Mouse (Mus musculus): Measurements from ENCODE around the gene Olfr1254.

The Olfr1254 gene

GRCm38 (mm10) chr2:89793519-89793918, at the start of gene Olfr1254:
TSS of gene Olfr1254 (minus strand) at chr2:89793619.
- no peak for DNase-seq

- no peak for DNase-seq
Measured at GRCm38 (mm10) chr2:89841455-89841854, 48.0 kb upstream of the Olfr1254 start, which contains the start of gene Olfr1256. TSS of gene Olfr1256 (minus strand) at chr2:89841555.

- no peak for DNase-seq
Measured at GRCm38 (mm10) chr2:89820216-89820615, 26.8 kb upstream of the Olfr1254 start.

- DNase-seq, result no peak
Measured at GRCm38 (mm10) chr2:89811751-89812150, 18.3 kb upstream of the Olfr1254 start, which contains the start of gene Olfr1255. TSS of gene Olfr1255 (plus strand) at chr2:89812051.

- no peak for DNase-seq
Measured at GRCm38 (mm10) chr2:89810751-89811150, 17.3 kb upstream of the Olfr1254 start.

GRCm38 (mm10) chr2:89799583-89799982, 6.2 kb upstream of the Olfr1254 start:
- no peak for DNase-seq

GRCm38 (mm10) chr2:89756990-89757389, 36.4 kb downstream of the Olfr1254 start, which contains the start of gene Olfr1253:
TSS of gene Olfr1253 (minus strand) at chr2:89757090.
- no peak for DNase-seq

All from thymus, postnatal 36 days (tissue).